Mouse (Mus musculus): ENCODE data around the gene Arrdc5. TPM values are rescaled to one million over a fixed set of nuclear protein-coding genes. Genes with fewer than 3 reads are reported as not detected.

Gene Arrdc5
- total RNA-seq, 2 experiments from 2014 or later = not detected

DNA sequence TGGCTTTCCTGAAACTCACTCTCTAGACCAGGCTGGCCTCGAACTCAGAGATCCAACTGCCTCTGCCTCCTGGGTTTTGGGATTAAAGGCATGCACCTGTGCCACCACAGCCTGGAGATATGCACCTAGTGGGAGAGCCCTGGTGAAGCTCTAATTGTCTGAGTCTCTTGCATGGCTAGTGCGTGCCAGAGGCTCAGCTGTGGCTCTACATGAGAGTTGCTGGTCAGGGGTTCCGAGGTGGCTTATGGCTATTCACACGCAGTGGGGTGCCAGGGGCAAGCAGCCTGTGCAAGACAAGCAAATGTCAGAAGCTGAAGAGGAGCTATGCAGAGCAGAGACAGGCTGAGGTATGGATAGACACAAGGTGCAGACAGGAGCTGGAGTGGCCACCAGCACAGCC lies 45.4 kb downstream of the Arrdc5 start:
- peak; percentile 5 for DNase-seq

DNA sequence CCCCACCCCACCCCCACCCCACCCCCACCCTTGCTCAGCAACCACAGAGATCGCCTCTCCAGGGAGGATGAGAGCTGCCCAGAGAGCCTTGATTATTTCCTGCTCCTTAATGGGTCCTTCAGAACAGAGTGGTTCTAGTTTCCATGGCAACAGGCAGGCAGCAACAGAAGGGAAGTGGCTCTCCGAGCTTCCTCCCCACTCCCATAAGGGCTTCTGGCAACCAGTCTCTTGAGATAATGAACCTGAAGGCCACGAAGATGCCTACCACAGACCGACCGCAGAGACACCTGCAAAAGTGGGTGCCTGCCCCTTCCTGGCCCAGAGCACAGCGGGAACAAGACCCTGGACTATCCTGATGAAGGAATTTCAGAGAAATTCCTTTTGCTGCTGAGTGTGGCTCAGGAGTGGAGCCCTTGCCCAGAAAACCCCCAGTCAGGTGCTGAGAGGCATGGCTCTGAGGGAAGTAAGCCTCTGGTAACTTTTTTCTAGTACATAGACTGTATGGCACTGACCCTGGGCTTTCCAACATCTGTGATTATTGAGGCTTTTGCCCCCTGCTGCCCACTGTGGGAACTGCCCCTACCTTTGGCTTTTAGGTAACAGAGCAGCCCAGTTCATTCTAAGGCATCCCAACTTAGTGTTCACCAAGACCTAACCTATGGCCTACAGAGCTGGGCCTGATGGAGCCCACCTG lies 48.8 kb downstream of the Arrdc5 start:
- DNase-seq = peak; percentile 81

DNA sequence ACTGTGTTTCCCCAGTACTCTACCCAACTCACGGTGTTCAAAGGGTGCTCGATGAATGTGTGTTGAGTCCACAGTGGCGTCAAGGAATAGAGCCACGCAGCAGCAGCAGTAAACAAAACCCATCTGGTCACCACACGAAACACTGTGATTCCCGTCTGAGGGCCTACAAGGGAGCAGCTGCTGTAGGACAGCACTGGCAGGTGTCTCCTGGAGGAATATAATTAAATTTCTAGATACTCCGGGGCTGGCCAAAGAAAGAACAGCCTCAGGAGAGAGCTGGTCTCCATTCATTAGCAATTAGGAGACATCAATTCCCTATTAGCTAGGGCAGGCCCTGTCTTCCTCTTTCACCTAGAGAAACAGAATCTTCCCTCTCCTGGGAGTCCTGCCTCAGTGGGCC lies 54.5 kb downstream of the Arrdc5 start:
- DNase-seq = no peak

Other genes starting within 250 kb of the Arrdc5 start
- gene Ubxn6, start 225.3 kb downstream of the Arrdc5 start, total RNA-seq (2021) = 10 to 100 TPM; 50.8 to 57.5 TPM
- 10 to 100 TPM; 52.8 to 55.9 TPM for gene Hdgfl2, start 220.7 kb downstream of the Arrdc5 start, total RNA-seq (2021)
- gene Plin4, start 190.5 kb downstream of the Arrdc5 start, total RNA-seq (2021) = 10 to 100 TPM; 71.5 to 79.8 TPM
- gene Plin5, start 182.7 kb downstream of the Arrdc5 start, total RNA-seq (2021) = 10 to 100 TPM; 61.6 to 67.6 TPM
- 1 to 10 TPM; 5.2 TPM for gene Lrg1, start 178.3 kb downstream of the Arrdc5 start, total RNA-seq (2021)
- gene Sema6b, start 159.9 kb downstream of the Arrdc5 start, total RNA-seq (2021) = 1 to 10 TPM; 6.3 to 7.2 TPM
- gene Tnfaip8l1, start 137.8 kb downstream of the Arrdc5 start, total RNA-seq (2021) = 1 to 10 TPM; 5.9 to 6.0 TPM
- gene Mydgf, start 116.4 kb downstream of the Arrdc5 start, total RNA-seq (2021) = 10 to 100 TPM; 43.4 to 48.8 TPM
- gene Dpp9, start 81.4 kb downstream of the Arrdc5 start, total RNA-seq (2021) = 10 to 100 TPM; 29.1 to 31.2 TPM
- 10 to 100 TPM; 69.6 to 73.8 TPM for gene Fem1a, start 43.5 kb downstream of the Arrdc5 start, total RNA-seq (2021)
- gene Ticam1, start 23.5 kb downstream of the Arrdc5 start, total RNA-seq (2021) = 10 to 100 TPM; 10.3 to 10.8 TPM
- 10 to 100 TPM; 56.3 to 65.7 TPM for gene Plin3, start 7.4 kb downstream of the Arrdc5 start, total RNA-seq (2021)
- 10 to 100 TPM; 71.8 to 76.7 TPM for gene Uhrf1, start 3.0 kb upstream of the Arrdc5 start, total RNA-seq (2021)
- 10 to 100 TPM; 38.9 to 40.5 TPM for gene Kdm4b, start 25.8 kb upstream of the Arrdc5 start, total RNA-seq (2021)
- 100 to 1,000 TPM; 140 to 141 TPM for gene Ptprs, start 176.2 kb upstream of the Arrdc5 start, total RNA-seq (2021)
- not detected for gene Znrf4, start 212.1 kb upstream of the Arrdc5 start, total RNA-seq (2021)

Data from heart, postnatal 4 days (tissue).